Mouse (Mus musculus) kidney, postnatal 10 days (tissue): ENCODE results near the gene Foxe3.

ENCODE experiments used
- DNase-seq: peaks from one replicate; pipeline ENCODE4 v3.0.0; 2021; ENCODE audit warnings: mixed read lengths

The Foxe3 gene

DNA sequence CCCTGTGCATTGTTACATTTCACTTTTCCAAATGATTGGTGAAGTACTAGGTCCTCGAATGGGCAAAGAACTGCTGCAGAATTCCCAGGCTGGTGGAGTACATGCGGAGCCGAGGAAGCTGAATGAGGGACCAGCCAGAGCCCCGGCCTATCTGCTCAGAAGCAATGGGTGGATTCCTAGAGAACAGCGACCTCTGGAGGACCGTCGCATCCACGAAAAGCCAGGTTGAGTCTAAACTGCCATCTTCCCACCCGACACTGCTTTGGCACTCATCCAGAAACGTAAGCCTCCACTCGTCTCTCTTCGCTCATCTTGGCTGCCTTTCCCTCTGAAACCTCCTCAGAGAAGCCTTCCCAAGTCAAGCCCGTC, 12.2 kb downstream of the Foxe3 start:
- DNase-seq, result peak; percentile 79

DNA sequence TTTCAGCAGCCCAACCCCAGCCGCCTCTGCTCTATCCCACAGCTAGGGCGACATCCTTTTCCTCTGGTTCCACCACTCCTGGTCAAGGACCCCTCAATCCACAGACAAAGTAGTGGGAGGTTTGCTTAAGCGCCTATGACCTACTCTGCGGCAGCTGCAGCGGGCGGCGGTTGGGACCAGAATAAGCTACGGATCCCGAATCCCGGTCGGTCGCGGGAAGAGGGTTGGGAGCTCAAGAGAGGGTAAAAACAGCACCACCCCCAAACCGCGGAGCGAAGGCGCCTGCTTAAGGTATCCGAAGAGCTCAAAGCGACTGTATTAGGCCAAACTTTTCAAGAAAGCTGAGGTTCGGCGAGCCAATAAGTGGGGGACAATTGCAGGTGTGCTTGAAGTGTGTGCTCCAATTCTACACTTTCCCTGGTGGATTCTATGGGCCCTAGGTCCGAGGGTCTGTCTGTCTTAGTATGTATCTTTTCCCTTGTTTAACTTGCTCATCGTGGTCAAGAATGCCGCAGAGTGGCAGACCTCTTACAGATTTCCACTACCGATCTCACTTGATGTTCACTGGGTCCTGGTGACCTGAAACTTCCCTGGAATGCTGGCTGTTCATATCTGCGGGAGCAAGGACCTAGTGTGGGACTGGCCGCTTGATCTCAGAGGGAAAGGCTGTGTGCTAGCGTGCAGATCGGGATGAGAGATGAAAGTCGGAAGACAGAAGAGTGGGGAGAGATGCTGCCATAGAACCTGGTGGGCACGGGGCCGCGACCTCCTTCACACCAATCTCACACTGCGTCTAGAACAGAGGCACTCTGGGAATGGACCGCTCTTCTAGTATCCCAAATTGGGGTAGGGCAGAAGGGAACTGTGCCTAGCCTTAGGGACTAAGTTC, 12.9 kb downstream of the Foxe3 start:
- DNase-seq, result no peak

DNA sequence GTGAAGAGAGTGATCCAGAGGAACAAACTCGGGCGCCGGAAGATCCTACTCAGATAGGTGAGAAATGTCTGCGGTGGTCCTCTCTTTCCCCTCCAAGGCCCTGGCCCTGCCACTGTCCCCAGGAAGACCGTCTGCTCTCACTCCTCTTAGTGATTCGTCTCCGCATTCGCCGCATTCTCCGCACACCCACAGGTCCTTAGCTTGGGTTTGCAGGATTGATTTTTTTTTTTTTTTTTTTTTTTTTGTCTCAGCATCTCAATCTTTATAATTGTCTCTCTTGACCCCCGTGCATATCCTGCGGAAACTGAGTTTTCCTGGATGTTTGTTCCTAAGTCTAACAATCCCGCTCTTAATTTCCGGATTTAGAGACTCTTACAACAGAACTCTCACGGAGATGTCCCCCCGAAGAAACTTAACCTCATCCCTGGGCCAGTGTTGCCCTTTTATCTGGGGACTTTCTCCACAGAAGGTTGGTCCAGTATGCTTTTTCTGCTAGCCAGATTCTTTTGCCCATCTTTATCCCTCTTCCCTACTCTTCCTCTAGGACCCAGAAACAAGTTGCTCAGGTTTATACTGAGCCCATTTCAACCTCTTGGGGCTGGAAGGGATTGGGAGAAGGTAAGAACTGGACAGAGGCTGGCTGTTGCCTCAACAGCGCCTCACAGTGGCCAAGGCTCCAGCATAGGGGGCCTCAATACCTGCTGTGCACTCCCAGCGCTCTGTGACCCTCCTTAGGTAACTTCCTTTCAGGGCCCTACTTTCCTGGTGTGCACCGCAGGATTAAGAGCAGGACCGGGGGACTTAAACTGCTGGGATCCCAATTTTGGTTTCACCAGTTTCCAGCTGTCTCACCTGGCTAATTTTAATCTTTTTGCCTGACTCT, 16.0 kb downstream of the Foxe3 start:
- peak; percentile 76 for DNase-seq

DNA sequence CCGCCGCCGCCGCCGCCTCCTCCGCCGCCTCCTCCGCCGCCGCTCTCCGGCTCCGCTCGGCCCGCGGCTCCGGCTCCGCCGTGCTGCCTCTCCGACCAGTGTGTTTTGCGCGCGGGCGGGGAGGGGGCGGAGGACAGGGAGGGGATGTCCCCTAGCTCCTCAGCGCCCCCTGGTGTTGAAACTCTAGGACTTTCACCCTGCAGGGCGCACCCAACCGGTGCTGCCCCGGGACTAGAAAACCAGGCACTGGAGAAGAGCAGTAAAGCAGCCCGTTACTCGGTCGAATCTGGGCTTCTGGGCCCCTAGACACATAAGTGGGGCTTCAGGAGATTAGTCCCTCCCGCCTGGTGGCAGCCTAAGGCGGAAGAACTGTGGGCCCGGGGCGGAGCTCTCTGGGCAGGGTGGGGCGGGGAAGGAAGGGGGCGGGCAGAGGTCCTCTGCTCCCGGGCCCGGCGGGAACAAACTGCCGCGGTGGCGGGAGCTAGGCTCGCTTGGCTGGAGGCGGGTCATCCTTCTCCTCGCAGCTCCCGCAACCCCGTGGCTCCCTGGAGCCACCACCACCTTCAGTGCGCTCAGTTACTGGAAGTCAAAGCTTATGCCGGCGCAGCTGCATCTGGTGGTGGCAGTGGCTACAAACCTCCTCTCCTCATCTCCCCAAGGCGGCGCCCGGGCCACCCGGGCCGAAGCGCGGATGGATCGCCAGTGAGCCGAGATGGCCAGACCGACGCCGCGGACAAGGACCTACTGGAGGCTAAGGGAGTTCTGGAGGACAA, 16.8 kb downstream of the Foxe3 start, which contains the start of gene Foxd2:
Gene Foxd2 (minus strand): TSS at position 45 of the 773 bp plus-strand sequence.
- DNase-seq, result peak; percentile 95

DNA sequence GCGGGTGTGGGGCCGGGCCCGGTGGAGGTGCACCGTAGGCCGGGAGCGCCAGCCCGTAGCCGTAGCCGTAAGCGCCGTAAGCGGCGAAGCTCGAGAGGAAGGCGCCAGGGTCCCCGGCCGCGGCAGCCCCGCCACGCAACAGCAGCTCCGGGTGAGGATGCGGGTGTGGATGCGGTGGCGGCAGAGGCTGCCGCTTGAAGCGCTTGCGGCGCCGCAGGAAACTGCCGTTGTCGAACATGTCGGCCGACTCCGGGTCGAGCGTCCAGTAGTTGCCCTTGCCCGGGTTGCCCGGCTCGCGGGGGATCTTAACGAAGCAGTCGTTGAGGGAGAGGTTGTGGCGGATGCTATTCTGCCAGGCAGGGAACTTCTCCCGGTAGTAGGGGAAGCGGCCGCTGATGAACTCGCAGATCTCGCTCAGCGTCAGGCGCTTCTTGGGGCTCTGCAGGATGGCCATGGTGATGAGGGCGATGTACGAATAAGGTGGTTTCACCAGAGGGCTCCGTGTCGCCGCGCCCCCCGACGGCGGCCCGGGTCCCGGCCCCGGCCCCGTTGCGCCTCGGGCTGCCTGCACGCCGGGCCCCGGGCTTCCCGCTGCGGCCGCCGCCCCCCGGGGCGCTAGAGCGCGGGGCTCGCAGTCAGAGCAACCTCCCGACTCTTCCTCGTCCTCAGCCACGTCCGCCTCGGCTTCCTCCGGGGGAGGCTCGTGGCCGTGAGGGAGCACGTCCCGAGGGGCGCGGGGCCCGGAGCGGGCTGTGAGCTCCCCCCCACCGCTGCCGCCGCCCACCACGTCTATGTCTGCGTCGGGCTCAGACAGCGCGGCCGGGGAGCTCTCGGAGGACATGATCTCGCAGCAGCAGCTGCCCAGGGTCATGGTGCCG, 17.6 kb downstream of the Foxe3 start:
- peak; percentile 53 for DNase-seq

DNA sequence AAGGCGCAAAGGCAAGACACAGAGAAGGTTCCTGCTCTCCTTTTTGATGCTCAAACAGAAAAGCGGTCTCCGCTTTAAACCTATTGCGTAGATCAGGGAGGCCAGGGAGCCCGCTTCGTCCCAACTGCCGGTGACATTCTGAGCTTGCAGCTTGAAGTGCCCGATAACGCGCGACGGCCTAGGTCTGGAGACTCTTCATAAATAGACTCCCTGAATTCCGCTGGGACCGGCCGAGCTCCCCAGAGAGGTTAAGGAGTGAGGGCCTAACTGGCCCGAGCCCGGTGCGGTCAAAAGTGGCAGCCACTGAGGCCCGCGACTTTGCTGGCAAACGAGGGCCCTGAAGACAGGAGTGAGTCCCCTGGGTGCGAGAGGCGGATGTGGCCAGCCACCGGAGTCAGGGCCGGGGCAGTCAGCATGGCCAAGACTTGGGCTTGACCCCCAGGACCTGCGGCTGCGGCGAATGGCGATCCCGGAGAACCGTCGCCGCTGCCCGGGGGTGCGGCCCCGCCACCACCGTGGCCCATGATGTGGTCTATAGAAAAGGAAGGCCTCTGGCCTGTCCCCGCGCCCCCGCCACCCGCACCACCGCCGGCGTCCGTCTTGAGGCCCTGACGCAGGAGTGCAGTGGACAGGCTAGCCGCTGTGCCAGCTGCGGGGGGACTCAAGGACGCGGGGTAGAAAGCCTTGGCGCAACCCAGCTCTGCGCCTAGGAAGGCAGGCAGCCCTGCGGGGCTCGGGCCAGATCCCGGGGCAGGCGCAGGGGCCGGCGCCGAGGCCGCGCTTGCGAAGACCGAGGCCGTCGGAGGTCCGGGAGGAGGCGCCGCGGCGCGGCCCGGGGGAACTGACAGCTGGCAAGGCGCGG, 18.5 kb downstream of the Foxe3 start:
- peak; percentile 54 for DNase-seq

DNA sequence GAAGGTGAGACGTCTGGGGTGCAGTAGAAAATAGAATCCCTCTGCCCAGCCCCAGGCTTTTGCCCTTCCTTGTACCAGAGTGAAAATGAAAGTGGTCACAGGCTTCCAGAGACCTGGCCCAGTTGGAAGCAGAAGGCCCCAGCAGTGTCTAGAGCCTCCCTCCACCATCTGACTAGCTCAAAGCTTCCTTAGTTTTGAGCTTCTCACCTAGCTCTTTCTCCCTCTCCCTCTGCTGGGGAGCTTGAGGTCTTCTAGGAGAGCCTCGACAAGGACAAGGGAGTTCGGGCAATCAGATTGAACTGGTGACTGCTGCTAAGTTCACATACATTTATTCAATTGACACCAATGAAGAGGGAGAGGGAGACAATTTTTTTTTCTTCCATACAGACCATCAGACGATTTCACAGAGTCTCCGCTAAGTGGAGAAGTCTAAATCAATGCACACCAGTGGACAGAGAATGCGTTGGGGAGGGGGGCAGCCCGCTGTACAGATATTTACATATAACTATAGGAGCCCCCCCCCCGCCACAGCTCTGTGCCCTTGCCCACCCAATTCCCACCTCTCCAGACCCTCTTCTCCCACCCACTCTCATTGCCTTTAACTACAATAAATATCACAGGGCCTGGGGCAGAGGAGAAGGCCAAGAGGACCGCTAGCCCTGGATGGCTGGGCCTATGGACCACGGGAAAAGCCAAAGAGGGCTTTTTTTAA, 19.7 kb downstream of the Foxe3 start:
- DNase-seq, result no peak

DNA sequence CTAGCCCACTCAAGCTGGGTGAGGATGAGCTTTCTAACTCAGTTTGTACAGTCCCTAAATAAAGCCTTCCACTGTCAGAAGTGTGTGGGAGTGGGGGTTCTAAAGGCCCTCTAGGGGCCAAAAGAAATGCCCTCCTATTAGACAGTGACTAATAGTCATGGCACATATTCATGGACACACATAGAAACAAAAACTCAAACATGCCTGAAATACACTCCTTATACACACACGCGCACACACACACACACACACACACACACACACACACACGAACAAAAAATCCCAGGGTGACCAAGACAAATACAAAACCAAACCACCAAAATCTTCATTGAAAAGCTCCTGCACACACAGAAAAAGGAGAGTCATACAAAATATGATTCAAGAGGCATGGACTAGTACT, 20.3 kb downstream of the Foxe3 start:
- no peak for DNase-seq

DNA sequence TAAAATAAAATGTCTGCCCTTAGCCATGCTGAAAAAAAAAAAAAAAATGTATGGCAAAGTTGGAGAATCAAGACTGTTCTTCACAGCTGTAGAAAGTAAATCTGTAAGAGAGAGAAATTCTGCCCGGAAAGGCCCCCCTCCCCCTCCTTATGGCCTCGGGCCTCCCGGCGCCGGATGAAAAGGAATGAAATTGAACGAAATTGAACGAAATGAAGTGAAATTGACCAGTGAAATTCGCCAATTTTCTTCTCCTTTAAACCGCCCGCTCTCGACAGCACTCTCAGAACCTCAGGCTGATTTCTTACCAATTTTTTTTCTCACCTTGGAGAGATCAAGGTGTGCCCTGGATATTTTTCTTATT, 22.4 kb downstream of the Foxe3 start:
- no peak for DNase-seq

DNA sequence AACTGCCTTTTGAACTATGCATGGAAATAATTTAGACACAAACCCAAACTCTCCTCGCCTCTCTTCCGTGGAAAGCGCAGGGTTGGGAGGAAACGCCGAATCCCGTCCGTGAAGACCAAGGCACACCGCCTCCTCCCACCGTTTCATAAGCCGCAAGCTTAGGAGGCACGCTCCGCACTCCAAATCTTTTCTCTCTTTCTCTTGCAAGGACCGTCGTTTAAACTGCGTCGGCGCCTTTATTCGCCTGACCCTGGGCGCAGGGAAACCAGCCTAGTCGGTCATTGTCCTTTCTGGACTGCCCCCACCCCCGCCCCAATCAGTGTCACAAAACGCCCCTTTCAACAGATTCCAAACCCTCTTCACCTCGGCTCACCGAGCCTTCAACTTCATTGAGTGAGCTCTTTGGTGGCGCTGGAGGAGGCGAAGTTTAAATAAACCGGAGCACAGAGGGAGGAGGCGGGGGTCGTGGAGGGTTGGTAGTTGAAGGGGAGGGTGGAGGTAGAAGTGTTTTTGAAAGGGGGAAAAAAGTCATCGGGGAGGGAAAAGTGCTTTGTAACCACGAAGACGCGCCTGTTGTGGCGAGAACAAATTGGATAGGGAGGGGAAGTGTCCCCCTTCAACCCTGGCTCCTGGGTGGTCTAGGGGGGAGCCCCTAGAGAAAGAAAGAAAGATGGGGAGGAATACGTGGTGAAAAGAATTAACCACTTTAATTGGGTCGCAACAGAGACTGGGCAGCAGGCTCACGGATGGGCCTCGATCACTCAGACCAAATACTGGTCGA, 23.0 kb downstream of the Foxe3 start:
- peak; percentile 33 for DNase-seq

DNA sequence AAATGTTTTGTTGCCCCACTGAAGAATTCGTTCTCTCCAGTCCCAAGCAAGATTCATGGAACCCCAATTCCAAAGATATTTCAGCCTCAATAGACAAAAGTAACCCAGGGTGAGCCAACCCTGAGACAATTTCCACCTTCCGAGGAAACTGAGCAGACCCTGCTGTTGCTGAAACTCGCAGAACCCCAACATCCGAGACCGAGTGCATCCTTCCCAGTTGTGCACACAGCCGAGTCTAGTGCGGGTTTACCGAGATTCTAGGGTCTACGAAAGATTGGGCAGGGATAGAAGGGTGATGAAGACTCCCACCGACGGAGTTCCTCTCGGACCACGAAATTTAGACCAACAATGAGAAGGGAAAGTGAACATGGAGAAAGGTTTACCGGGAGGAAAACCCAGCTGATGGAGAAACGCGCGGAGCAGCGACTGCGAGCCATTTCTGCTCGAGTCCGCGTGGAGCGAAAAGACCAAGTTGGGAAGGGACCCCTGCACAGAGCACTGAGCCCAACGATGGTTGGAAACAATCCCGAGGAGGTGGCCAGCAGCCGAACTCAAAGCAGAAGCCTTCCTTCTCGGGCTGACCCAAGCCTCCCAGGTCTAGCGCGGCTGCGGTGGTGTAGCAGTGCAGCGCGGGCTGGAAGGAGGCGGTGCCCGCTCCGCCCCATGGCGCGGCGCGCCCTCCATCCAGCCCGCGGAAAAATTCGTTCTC, 24.0 kb downstream of the Foxe3 start:
- peak; percentile 43 for DNase-seq

DNA sequence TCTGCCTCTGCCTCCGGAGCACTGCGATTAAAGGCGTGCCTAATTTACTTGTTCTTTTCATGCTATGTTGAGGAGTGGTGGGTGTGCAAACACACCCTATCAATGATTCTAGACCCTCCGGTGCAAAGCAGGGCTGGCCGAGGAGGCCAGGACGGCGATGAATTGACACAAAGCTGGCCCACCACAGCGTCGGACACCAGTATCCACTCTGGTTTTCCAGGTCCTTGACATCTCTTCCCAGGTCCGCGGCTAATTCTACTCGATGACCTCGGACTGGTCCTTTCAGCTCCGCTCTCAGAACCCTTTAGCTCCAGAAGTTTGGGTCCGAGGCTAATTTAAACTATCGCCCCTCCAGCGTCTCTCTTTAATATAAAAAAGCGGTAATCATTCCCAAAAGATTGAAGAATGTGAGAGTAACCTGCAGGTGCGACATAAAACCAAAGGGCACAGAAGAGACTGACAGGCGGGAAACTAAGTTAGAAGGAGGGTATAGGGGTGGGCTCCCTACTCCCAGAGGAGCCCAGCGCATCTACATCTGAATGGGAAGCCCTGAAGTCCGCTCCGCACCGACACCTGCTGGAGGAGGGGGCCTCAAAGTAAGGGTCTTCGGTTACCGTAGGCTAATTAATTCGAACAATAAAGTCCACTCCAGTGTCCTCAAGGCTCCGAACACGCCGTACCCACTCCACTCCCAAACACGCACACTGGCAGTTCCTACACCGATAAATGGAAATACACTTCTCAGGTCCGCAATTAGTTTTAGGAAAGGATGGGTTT, 24.8 kb downstream of the Foxe3 start:
- DNase-seq, result no peak

DNA sequence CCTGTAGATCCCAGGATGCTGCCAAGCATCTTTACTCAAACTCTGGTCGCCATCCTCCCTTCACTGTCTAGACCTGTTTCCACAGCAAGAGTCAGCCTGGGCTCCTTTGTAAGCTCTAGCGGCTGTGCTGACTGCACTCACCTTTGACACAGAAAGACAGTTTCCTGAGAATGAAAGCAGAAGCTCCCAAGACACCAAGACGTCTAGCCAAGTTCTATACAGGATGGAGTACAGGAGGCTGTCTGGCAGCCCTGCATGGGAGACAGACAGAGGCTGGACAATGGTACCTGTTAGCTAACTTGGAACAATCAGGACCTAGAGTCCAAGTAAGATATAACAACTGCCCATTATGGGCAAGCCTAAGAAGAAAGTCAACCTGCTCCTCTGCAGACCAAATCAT, 25.9 kb downstream of the Foxe3 start:
- no peak for DNase-seq

DNA sequence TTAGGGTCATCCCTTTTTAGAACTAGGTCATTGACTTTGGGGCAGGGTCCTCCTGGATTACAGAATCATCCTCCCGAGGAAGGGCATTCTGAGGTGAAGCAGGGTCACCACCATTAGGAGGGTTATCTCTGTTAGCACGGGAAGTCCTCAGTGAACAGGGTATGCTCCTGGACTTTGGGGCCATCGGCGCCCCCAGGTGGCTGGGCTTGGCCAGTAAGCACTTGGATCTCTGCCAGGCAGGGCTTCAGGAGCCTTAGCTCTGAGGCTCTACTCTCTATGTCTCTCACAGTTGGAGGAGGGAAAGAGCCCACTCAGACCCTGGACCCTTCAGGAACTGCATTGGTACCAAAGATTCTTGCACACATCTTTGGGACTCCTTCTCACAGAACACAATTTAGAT, 28.0 kb downstream of the Foxe3 start:
- peak; percentile 67 for DNase-seq

DNA sequence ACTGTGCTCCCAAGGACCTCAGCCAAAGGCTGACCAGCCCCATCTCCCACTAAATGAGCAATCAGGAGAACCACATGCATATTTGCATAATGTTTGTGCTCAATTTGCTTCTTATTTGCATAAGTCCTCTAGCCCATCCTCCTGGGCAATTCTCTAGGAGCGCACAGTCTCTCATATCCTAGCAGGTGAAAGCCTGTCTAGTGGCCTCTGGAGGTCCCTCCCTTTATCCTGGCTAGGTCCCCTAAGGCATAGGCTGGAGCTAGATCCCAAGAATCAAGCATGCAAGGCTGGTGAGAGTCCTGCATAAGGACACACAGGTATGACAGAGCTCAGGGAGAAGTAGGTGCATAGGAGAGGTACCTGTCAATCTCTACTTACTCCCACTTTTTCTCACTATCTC, 43.6 kb downstream of the Foxe3 start:
- DNase-seq, result no peak

DNA sequence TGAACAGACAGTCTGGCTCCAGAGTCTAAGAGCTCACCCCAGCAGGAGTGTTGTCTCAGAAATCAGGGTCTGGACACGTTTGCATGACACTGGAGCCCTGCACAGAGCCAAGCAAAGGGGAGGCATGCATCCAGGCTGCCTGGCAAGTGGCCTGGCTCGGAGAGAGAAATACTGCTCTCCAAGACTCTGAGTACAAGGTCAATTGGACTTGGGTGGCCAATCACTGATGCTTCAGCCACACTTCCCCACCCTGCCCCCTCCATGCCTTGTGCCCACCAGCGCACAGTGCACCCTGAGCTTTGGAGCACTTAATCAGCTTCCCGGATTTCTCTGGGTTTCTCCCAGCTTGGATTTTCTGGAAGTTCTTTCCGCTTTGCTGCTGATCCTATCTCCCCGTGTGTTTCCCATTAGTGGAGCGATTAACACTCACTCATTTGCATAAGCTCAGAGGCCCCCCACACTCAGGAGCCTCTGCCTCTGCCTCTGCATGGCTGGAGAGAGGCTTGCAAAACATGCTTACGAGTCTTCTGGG, 49.3 kb downstream of the Foxe3 start:
- DNase-seq, result no peak
